Mouse (Mus musculus) ovary, adult 18-20 months (tissue): Measurements from ENCODE around the gene Agtrap.
A peak's percentile ranks its signal among the peaks of the same experiment; 100 is the strongest.
"Not testable (repeated sequence)": the region's sequence is repeated elsewhere in the genome, so short reads cannot be mapped to it uniquely, and the experiment has no call there.

Experiments
- DNase-seq: peaks from one replicate; pipeline ENCODE4 v3.0.0; 2022; ENCODE audit warnings: low spot score, mixed read lengths

The Agtrap gene

DNA sequence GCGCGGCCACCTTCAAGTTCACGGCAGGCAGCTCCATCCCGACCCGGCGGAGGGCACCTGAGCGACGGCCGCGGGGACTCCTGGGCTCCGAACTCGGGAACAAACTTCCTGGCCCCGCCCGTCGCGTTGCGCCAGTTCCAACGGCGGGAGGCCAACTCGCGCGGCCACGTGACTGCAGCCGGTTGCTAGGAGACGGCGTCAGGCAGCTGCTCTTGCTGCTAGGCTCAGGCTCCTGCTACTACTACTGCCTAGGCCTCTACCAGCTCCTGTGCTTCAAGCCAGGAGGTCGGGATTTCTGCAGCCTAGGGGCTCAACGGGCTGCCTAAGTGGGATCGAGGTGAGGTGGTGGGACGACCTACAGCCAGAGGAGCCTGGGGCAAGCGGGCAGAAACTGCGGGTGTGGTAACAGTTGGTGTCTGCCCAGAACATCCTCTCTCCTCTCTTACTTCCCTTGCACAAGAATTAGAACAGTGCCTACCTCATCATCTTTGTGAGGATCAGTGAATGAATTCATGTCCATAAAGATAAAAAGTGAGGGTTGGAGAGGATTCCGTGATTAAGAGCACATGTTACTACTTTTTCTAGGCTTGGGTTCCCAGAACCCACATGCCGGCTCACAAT, at the start of gene Agtrap:
TSS of gene Agtrap (minus strand) at position 125 of the 621 bp plus-strand sequence.
- peak; percentile 91 for DNase-seq

- no peak for DNase-seq
Measured at GRCm38 (mm10) chr4:148137503-148137902, 49.7 kb upstream of the Agtrap start.

GRCm38 (mm10) chr4:148134988-148135387, 47.2 kb upstream of the Agtrap start:
- no peak for DNase-seq

DNA sequence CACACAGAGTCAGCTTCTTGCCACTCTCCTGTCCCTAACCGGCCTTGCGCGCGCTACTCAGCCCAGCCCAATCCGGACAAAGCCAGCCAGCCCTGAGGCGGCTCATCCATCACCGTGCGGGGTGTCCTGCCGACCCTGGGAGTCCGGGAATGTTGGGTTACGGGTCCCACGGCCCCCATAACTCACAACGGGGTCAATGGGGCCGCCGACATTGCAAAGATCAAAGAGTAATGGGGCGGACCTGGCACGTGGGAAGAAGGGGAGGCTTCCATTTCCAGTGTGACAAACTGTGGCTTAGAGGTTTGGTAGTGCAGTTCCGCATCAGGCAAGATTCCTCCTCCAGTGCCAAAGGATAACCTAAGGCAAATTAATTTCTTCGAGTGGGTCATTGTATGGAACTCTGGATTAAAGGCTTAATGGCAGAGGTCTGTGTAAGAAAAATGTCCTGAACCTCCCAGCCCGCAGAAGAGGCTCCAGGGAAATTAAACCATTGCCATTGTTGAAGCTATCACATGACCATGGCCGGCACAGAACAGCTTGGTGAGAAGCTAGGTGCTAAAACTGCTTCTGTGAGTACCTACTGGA, 43.8 kb upstream of the Agtrap start:
- DNase-seq, result no peak

DNA sequence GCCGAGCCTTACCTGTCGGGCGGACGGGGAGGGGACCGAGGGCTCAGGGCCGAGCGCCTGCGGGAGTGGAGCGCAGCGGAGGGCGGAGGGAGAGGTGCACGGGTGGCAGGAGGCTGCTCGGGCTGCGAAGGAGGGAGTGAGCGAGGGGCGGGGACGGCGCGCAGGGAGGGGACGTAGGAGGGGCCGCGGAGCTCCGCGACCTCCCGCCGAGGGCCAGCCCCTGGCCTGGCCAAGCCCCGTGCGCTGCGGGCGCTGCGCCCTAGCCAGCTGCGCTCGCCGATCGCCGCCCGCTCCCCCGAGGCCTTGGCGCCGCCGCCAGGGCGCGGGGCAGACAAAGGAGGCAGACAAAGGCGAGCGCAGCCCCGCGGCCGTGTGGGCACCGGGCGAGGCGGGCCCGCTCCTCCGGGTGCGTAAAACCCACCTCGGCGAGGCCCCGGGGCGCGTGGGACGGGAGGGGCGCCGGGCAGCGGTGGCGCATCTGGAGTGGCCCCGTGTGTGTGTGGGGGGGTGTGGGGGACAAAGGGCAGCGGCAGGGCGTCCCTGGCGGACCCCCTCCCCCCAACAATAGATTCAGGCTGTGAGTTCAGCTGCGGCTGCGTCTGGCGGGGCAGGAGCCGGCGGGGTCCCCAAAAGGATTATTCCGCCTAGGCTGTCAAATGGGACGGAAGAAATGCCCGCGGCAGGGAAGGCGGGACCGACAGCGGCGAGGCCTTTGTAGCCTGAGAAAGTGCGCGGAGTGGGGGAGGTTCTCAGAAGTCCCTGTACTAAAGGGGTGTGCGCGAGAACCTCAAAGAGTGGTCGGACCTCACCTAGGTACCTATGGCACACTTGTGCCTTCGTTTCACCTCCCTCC, 43.0 kb upstream of the Agtrap start, which contains the start of gene Draxin:
TSS of gene Draxin (minus strand) at position 138 of the 853 bp plus-strand sequence.
- DNase-seq, result peak; percentile 63

- no peak for DNase-seq
Measured at GRCm38 (mm10) chr4:148130133-148130532, 42.3 kb upstream of the Agtrap start, which contains the start of gene Mad2l2. Gene Mad2l2 (plus strand): TSS chr4:148130384.

DNA sequence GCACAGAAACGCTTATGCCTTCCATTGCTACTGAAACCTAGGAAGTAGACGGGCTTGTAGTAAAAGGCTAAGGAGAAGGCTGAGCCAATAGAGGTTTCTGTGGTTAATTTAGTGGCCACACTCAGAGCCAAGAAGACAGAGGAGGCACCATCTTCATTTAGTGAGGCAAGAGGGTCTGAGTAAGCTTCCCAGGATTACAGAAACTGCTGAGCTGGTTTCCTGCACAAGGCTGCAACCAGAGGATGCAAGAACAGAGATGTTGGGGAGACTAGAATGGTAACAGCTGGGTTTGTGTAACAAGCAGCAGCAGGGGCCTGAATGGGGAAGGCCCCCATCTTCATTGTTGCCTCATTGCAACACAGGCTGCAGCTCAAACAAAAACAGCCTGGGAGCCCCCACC, 40.8 kb upstream of the Agtrap start:
- DNase-seq, result no peak

- no peak for DNase-seq
Measured at GRCm38 (mm10) chr4:148128241-148128640, 40.4 kb upstream of the Agtrap start.

GRCm38 (mm10) chr4:148122694-148123066, 34.8 kb upstream of the Agtrap start:
- DNase-seq, result no peak

DNA sequence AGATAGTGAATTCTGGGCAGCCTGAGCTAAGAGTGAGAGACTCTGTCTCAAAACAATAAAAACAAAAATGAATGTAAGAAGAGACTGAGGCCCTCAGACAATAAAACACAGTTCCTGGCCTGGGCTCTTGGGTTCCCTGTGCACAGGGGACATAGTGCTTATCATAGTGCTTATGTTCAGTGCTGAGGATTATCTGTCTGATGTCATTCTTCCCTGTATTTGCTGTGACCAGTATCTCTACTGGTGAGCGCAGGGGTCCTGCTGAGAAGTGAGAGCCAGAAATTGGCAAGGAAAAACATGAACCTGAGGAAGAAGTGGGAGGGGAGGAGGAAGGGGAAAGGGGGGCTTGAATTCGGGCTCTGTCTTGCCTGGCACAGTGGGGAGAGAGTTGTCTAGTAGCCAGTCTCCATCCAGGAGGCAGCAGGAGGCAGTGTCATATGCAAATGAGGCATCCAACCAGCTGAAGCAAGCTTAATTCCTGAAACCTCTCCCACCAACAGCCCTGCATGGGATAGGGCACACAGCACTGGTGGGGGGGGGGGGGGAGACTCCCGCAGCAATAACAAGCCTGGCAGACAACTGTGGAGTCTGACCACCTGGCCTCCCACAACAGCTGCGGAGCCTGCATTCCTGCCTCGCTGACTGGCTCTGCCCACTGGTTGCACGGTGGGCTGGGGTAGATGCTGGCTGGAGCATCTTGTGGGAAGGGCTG, 34.3 kb upstream of the Agtrap start:
- no peak for DNase-seq

DNA sequence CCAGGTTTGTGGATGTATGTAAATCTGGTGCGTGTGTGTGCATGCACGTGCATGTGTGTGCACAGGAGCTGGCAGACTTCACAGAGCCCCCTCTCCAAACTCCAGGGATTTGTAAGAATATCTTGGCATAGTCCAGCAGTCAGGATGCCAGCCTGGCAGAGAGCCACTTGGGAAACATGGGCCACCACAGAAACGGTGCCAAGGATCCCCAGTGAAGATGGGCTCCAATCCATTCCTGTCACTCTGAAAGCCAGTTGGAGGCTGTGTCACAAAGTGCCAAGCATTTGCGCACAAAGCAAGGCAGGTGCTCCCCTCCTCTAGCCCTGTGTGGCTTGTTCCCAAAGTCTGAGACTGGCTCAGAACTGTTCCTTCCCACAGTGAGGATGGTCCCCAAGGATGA, 33.5 kb upstream of the Agtrap start:
- DNase-seq, result no peak

DNA sequence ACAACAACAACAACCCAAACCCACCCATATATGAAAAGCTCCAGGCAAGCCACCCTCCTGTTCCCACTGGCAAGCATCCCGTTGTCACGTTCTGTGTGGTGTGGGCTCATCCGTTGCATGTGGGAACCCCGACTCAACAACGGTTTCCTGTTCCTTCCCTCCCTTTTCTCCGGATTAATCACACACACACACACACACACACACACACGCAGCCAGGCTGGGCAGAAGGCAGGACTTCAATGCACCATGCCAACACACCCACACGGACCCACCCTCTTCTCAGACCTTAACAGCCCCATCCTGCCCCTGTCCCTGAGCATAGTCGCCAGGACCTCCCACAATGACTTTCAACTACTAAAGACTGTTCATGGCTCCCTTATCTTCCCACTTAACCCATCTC, 32.7 kb upstream of the Agtrap start:
- no peak for DNase-seq

- not testable (repeated sequence) for DNase-seq
Measured at GRCm38 (mm10) chr4:148119578-148119977, 31.7 kb upstream of the Agtrap start.

GRCm38 (mm10) chr4:148117392-148117791, 29.6 kb upstream of the Agtrap start:
- DNase-seq, result no peak

GRCm38 (mm10) chr4:148116657-148117056, 28.8 kb upstream of the Agtrap start:
- DNase-seq, result no peak

- DNase-seq, result no peak
Measured at GRCm38 (mm10) chr4:148115467-148115866, 27.6 kb upstream of the Agtrap start.

DNA sequence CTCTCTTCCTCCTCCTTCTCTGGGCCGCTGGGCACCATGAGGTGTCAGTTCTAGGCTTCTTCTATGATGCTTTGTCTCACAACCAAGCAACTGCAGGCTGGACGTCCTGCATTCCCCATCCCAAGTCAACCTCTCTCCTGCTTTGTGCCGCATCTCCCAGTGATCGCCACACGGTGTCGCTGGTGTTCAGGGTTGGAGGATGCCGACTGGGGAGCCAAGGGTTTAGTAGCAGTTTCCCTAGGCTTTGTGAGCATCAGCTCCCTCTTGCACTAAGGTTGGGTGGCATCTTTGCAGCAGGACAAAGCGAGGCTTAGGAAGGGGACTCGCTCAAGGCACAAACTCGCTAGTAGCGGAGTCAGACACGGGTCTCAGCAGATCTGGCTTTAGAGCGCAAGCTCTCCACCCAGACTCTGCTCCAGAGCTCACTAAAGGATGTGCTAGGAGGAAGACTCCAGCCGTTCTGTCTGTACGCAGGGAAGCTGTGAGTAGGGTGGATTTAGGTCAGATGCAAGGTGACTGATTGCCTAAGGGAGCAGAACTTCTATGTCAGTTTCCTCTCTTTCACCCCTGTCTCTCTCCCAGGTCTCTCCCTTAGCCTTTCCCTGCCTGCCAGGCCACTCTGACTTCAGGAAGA, 27.0 kb upstream of the Agtrap start:
- DNase-seq, result peak; percentile 65

DNA sequence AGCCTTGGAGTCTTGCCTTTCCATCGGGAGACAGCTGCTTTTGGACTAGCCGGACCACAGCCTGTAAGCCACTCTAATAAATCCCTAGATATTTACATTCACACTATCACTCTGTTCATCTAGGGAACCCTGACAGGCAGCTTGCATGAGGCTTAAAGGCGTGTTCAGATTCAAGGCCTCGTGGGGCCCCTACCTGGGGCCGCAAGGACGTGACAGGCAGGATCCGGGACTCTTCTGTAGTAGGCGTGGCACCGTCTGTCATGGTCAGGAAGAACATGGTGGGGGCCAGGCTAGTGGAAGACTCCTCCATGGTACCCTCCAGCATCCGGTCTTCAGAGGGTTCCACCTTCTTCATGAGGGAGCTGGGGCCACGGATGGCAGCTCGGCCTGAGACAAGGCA, 24.7 kb upstream of the Agtrap start:
- DNase-seq, result no peak

DNA sequence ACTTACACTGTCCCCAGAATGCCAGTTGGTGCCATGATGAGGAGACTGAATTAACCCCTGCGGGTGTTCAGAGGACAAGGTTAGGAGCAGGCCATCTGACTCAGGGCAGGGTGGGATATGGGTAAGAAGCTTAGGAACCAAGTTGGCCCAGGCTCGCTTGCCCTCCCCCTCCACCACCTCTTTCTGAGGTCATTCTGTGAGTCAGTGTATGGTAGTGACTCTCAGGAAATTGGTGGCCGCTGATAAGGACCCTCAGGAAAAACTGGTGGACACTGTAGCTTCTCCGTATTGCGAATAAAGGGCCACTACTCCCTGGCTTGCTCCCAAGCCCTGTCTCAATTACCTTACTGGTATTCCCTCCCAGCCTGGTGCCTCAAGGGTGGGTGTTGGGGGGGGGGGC, 21.4 kb upstream of the Agtrap start:
- no peak for DNase-seq

DNA sequence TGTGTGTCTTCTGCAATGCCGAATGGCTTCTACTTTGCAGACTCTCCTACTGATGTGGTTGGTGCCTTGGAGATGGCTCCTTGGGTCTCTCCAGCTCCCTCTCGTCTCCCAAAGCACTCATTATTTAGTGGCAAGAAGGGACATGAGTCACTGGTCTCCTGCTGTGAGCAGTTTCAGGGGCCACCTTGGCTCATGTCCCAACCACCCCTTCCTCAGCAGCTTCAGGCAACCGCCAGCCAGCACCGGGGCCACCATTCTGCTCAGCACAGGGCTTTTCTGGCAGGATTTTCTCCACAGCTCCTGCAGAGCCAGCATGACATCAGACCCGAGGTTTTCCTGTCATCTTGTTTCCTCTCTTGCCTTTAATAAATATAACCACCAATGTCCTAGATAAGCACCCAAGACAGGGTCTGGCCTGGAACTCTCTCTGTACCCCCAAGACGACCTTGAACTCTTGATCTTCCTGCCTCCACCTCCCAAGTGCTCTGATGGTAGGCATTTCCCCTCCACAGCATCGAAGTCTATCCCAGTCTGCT, 20.8 kb upstream of the Agtrap start:
- no peak for DNase-seq

DNA sequence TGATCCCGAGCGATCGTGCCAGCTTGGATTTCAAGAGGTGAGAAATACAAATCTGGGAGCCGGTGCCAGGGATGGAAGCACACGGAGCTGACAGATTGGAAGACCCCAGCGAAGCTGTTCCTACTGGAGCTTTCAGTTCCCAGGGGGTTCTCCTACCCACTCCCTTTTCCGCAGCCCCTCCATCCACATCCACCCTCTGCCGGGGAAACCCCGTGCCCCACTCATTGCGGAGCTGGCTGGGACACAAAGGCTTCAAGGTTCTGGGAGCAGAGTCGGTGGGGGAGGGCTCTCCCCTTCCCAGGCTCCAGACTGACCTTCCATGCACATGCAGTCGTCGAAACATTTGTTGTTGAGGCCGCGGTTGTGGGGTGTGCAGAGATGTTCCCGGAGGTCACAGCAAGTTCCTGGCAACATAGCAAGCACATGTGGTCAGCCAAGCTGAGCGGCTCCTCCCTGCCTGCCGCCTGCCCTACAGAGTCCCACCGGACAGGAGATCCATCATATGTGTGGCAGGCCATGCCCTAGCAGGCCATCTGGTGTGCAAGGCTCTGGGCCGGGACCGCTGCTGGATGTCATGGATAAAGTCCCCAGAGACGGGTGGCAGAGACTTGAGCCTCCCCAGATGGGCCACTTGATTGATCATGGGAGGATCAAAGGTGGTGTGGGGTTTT, 19.9 kb upstream of the Agtrap start:
- DNase-seq, result no peak
